Mouse (Mus musculus): ENCODE measurements at regions not wholly inside any gene's neighbourhood (a gene's known extent, or its start where the extent isn't known, plus 50 kb on each side); places are given as distances from the start of the nearest gene placed in this dataset.

DNA sequence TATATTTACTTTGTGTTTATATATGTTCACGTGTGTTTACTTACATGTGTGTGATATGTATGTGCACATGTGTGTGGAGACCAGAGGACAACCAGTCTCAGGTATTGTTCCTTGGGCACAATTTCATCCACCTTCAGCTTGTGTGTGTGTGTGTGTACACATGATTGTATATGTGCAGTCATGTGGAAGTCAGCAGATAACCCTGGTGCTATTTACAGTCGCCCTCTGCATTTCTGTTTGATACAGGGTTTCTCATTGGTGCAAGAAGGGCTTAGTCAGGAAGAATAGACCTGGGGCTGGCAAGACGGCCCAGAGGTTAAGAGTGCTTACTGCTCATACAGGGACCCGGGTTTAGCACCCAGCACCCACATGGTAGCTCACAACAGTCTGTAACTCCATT, 88.5 kb upstream of the Pgrmc2 start:
- H3K4me3 ChIP-seq (ENCODE audit: low read depth, low read length) = no peak overlapping the region
- 87% methylated on average over 4 of the region's 4 CpGs for WGBS
- ATAC-seq (ENCODE audit: insufficient number of reproducible peaks, insufficient read depth, low FRiP score, low read depth) = no peak
- no peaks in the 10 kb centered on the region for H3K27me3 ChIP-seq (ENCODE audit: control insufficient read depth, insufficient read depth, low read length)
- H3K27ac ChIP-seq (ENCODE audit: low read length) = no peak overlapping the region
- H3K9ac ChIP-seq (replicated peaks; ENCODE audit: low read depth, low read length) = no peak overlapping the region
- no peaks in the 10 kb centered on the region for H3K9me3 ChIP-seq (ENCODE audit: control insufficient read depth, low read depth, low read length)
- no peaks in the 10 kb centered on the region for H3K36me3 ChIP-seq (ENCODE audit: control insufficient read depth, insufficient read depth, low read length)
- no peaks in the 10 kb centered on the region for H3K4me1 ChIP-seq (ENCODE audit: control insufficient read depth, insufficient read depth, low read length)
- no peak overlapping the region for H3K4me2 ChIP-seq (replicated peaks; ENCODE audit: low read depth, low read length)

GRCm38 (mm10) chr3:41170566-41170965, 87.7 kb upstream of the Pgrmc2 start:
- ATAC-seq (ENCODE audit: insufficient number of reproducible peaks, insufficient read depth, low FRiP score, low read depth) = no peak
- 82% methylated on average over 6 of the region's 6 CpGs for WGBS
- Histone ChIP-seq H3K9ac (replicated peaks; ENCODE audit: low read depth, low read length) (no peak overlapping the region), H3K4me1 (ENCODE audit: control insufficient read depth, insufficient read depth, low read length) (no peaks in the 10 kb centered on the region), H3K4me2 (replicated peaks; ENCODE audit: low read depth, low read length) (no peak overlapping the region), H3K9me3 (ENCODE audit: control insufficient read depth, low read depth, low read length) (no peaks in the 10 kb centered on the region), H3K27me3 (ENCODE audit: control insufficient read depth, insufficient read depth, low read length) (no peaks in the 10 kb centered on the region), H3K27ac (ENCODE audit: low read length) (no peak overlapping the region), H3K4me3 (ENCODE audit: low read depth, low read length) (no peak overlapping the region), H3K36me3 (ENCODE audit: control insufficient read depth, insufficient read depth, low read length) (no peaks in the 10 kb centered on the region)

GRCm38 (mm10) chr3:41169430-41169829, 86.6 kb upstream of the Pgrmc2 start:
- Histone ChIP-seq H3K9me3 (ENCODE audit: control insufficient read depth, low read depth, low read length) (no peaks in the 10 kb centered on the region), H3K27ac (ENCODE audit: low read length) (no peak overlapping the region), H3K4me1 (ENCODE audit: control insufficient read depth, insufficient read depth, low read length) (no peaks in the 10 kb centered on the region), H3K4me3 (ENCODE audit: low read depth, low read length) (no peak overlapping the region), H3K9ac (replicated peaks; ENCODE audit: low read depth, low read length) (no peak overlapping the region), H3K36me3 (ENCODE audit: control insufficient read depth, insufficient read depth, low read length) (no peaks in the 10 kb centered on the region), H3K4me2 (replicated peaks; ENCODE audit: low read depth, low read length) (no peak overlapping the region), H3K27me3 (ENCODE audit: control insufficient read depth, insufficient read depth, low read length) (no peaks in the 10 kb centered on the region)
- 70% methylated on average over 10 of the region's 10 CpGs for WGBS
- ATAC-seq (ENCODE audit: insufficient number of reproducible peaks, insufficient read depth, low FRiP score, low read depth) = peak; percentile 74; the same call in 1 of the 2 replicates

DNA sequence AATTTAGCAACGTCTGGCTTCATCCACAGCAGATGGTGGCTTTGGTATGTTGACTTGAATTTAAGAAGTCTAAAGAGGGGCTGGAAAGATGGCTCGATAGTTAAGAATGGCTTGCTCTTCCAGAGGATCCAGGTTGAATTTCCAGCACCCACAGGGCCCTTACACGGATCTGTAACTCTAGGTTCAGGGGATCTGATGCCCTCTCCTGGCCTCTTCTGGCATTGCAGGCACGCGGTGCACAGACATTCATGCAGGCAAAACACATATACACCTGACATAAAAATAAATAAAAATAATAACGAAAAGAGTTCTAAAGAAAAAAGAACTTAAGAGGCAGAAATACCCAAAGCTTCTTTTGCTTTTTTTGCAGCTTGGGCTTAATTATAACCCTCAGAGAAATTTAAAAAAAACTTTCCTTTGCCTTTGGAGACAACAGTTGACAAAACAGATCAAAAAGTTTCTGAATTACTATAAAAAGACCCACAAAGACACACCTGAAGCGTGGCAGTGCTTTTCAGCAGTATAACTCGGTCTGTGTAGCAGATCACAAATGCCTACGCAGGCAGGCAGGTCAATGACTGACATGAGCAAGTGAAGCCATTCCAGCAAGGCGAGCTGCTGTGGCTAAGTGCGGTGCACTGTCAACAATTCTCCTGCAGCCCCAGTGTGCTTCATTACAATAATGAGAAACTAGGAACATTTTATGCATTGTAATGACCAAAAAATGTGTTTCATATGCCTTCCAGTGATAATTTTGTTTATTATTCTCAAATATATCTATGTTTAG, 85.5 kb upstream of the Pgrmc2 start:
- H3K9ac ChIP-seq (replicated peaks; ENCODE audit: low read depth, low read length) = no peak overlapping the region
- no peak for ATAC-seq (ENCODE audit: insufficient number of reproducible peaks, insufficient read depth, low FRiP score, low read depth)
- H3K27me3 ChIP-seq (ENCODE audit: control insufficient read depth, insufficient read depth, low read length) = no peaks in the 10 kb centered on the region
- H3K9me3 ChIP-seq (ENCODE audit: control insufficient read depth, low read depth, low read length) = no peaks in the 10 kb centered on the region
- H3K36me3 ChIP-seq (ENCODE audit: control insufficient read depth, insufficient read depth, low read length) = no peaks in the 10 kb centered on the region
- H3K4me2 ChIP-seq (replicated peaks; ENCODE audit: low read depth, low read length) = no peak overlapping the region
- no peak overlapping the region for H3K27ac ChIP-seq (ENCODE audit: low read length)
- no peak overlapping the region for H3K4me3 ChIP-seq (ENCODE audit: low read depth, low read length)
- no peaks in the 10 kb centered on the region for H3K4me1 ChIP-seq (ENCODE audit: control insufficient read depth, insufficient read depth, low read length)
- WGBS = 82% methylated on average over 11 of the region's 11 CpGs

- WGBS = 88% methylated on average over 3 of the region's 3 CpGs
- Histone ChIP-seq H3K4me1 (ENCODE audit: control insufficient read depth, insufficient read depth, low read length) (no peaks in the 10 kb centered on the region), H3K27me3 (ENCODE audit: control insufficient read depth, insufficient read depth, low read length) (no peaks in the 10 kb centered on the region), H3K9ac (replicated peaks; ENCODE audit: low read depth, low read length) (no peak overlapping the region), H3K36me3 (ENCODE audit: control insufficient read depth, insufficient read depth, low read length) (no peaks in the 10 kb centered on the region), H3K9me3 (ENCODE audit: control insufficient read depth, low read depth, low read length) (no peaks in the 10 kb centered on the region), H3K4me3 (ENCODE audit: low read depth, low read length) (no peak overlapping the region), H3K27ac (ENCODE audit: low read length) (no peak overlapping the region), H3K4me2 (replicated peaks; ENCODE audit: low read depth, low read length) (no peak overlapping the region)
- ATAC-seq (ENCODE audit: insufficient number of reproducible peaks, insufficient read depth, low FRiP score, low read depth) = no peak
Measured at GRCm38 (mm10) chr3:41167476-41167875, 84.6 kb upstream of the Pgrmc2 start.

- Histone ChIP-seq H3K27ac (ENCODE audit: low read length) (no peak overlapping the region), H3K4me3 (ENCODE audit: low read depth, low read length) (no peak overlapping the region), H3K9ac (replicated peaks; ENCODE audit: low read depth, low read length) (no peak overlapping the region), H3K27me3 (ENCODE audit: control insufficient read depth, insufficient read depth, low read length) (no peaks in the 10 kb centered on the region), H3K36me3 (ENCODE audit: control insufficient read depth, insufficient read depth, low read length) (no peaks in the 10 kb centered on the region), H3K4me1 (ENCODE audit: control insufficient read depth, insufficient read depth, low read length) (no peaks in the 10 kb centered on the region), H3K4me2 (replicated peaks; ENCODE audit: low read depth, low read length) (no peak overlapping the region), H3K9me3 (ENCODE audit: control insufficient read depth, low read depth, low read length) (no peaks in the 10 kb centered on the region)
- WGBS = 90% methylated on average over 7 of the region's 7 CpGs
- no peak for ATAC-seq (ENCODE audit: insufficient number of reproducible peaks, insufficient read depth, low FRiP score, low read depth)
Measured at GRCm38 (mm10) chr3:41164736-41165135, 81.9 kb upstream of the Pgrmc2 start.

DNA sequence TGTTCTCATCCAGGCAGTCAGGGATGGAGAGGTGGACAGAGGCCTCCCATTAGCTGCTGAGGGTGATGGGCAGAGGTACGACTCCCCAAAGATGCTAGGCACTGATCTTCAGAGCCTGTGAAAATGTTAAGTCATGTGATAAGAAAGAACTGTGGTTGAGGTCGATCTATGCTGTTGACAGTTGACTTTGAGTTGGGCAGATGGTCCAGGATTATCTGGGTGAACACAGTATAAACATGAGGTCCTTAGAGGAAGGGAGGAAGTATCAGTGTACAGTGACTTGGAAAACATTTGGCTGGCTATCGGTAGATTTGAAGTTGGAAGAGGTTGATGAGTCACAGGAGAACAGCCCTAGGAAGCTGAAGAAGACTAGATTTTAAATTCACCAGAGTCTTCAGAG, 80.9 kb upstream of the Pgrmc2 start:
- 60% methylated on average over 3 of the region's 3 CpGs for WGBS

DNA sequence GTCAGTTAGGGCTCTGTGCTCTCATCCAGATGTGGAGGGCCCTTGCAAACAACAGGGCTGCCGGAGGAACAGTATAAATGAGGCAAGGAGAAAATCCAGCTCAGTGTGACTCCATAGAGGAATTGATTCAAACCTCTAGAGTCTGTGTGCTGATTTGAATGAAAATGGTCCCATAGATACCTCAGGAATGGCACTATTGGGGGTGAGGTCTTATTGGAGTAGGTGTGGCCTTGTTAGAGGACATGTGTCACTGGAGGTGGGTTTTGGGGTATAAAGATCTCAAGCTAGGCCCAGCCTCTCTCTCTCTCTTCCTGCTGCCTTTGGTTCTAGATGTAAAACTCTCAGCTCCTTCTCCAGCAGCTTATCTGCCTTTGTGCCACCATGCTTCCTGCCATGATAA, 79.7 kb upstream of the Pgrmc2 start:
- no peak for ATAC-seq (ENCODE audit: insufficient number of reproducible peaks, insufficient read depth, low FRiP score, low read depth)
- Histone ChIP-seq H3K4me1 (ENCODE audit: control insufficient read depth, insufficient read depth, low read length) (no peaks in the 10 kb centered on the region), H3K9me3 (ENCODE audit: control insufficient read depth, low read depth, low read length) (no peaks in the 10 kb centered on the region), H3K4me3 (ENCODE audit: low read depth, low read length) (no peak overlapping the region), H3K27me3 (ENCODE audit: control insufficient read depth, insufficient read depth, low read length) (no peaks in the 10 kb centered on the region), H3K4me2 (replicated peaks; ENCODE audit: low read depth, low read length) (no peak overlapping the region), H3K9ac (replicated peaks; ENCODE audit: low read depth, low read length) (no peak overlapping the region), H3K27ac (ENCODE audit: low read length) (no peak overlapping the region), H3K36me3 (ENCODE audit: control insufficient read depth, insufficient read depth, low read length) (no peaks in the 10 kb centered on the region)
- 83% methylated on average over 1 of the region's 1 CpGs for WGBS

More for the DNA sequence above, 80.9 kb upstream of the Pgrmc2 start:
- Histone ChIP-seq H3K9ac (replicated peaks; ENCODE audit: low read depth, low read length) (no peak overlapping the region), H3K4me3 (ENCODE audit: low read depth, low read length) (no peak overlapping the region), H3K27me3 (ENCODE audit: control insufficient read depth, insufficient read depth, low read length) (no peaks in the 10 kb centered on the region), H3K27ac (ENCODE audit: low read length) (no peak overlapping the region), H3K9me3 (ENCODE audit: control insufficient read depth, low read depth, low read length) (no peaks in the 10 kb centered on the region), H3K36me3 (ENCODE audit: control insufficient read depth, insufficient read depth, low read length) (no peaks in the 10 kb centered on the region), H3K4me2 (replicated peaks; ENCODE audit: low read depth, low read length) (no peak overlapping the region), H3K4me1 (ENCODE audit: control insufficient read depth, insufficient read depth, low read length) (no peaks in the 10 kb centered on the region)
- ATAC-seq (ENCODE audit: insufficient number of reproducible peaks, insufficient read depth, low FRiP score, low read depth) = no peak

- Histone ChIP-seq H3K27me3 (ENCODE audit: control insufficient read depth, insufficient read depth, low read length) (no peaks in the 10 kb centered on the region), H3K4me3 (ENCODE audit: low read depth, low read length) (no peak overlapping the region), H3K4me2 (replicated peaks; ENCODE audit: low read depth, low read length) (no peak overlapping the region), H3K27ac (ENCODE audit: low read length) (no peak overlapping the region), H3K36me3 (ENCODE audit: control insufficient read depth, insufficient read depth, low read length) (no peaks in the 10 kb centered on the region), H3K4me1 (ENCODE audit: control insufficient read depth, insufficient read depth, low read length) (no peaks in the 10 kb centered on the region), H3K9me3 (ENCODE audit: control insufficient read depth, low read depth, low read length) (no peaks in the 10 kb centered on the region), H3K9ac (replicated peaks; ENCODE audit: low read depth, low read length) (no peak overlapping the region)
- ATAC-seq (ENCODE audit: insufficient number of reproducible peaks, insufficient read depth, low FRiP score, low read depth) = no peak
Measured at GRCm38 (mm10) chr3:41160648-41161047, 77.8 kb upstream of the Pgrmc2 start.

All from stomach, embryonic 14.5 days (tissue).